Mouse (Mus musculus) cortical plate, adult 2 months (tissue): ENCODE data around the gene Pbx4. TPM values are rescaled to one million over a fixed set of nuclear protein-coding genes. Genes with fewer than 3 reads are reported as not detected.

Source experiments
- H3K27ac ChIP-seq: fragments of 200-500 bp; 2 replicates; pipeline ENCODE4 v1.5.1; 2012; ENCODE audit warnings: low read length, control low read depth, inconsistent platforms; ENCODE audit not compliant: insufficient read depth
- H3K4me1 ChIP-seq: fragments of 200-500 bp; 2 replicates; pipeline ENCODE4 v1.6.1; 2011; ENCODE audit warnings: low read length; ENCODE audit not compliant: control insufficient read depth, insufficient read depth
- H3K4me3 ChIP-seq: fragments of 200-500 bp; 2 replicates; pipeline ENCODE4 v1.5.1; 2011; ENCODE audit warnings: mild to moderate bottlenecking, low read length, control low read depth; ENCODE audit not compliant: insufficient read depth
- CTCF ChIP-seq: fragments of 200-500 bp; IDR thresholded peaks from 2 replicates; pipeline ENCODE4 v1.5.1; 2011; ENCODE audit warnings: mild to moderate bottlenecking, control low read depth, low read length; ENCODE audit not compliant: insufficient read depth; ENCODE audit errors: extremely low read depth
- POLR2A ChIP-seq: fragments of 200-500 bp; IDR thresholded peaks from 2 replicates; pipeline ENCODE4 v1.6.1; 2011; ENCODE audit warnings: mild to moderate bottlenecking, low read length, control low read depth; ENCODE audit not compliant: insufficient read depth; ENCODE audit errors: extremely low read depth
- polyA plus RNA-seq: library from polyadenylated mRNA; depleted of rRNA; stranded (reverse); fragments of >200 nt; gene quantifications from 2 replicates; pipeline ENCODE4 v1.2.3, GENCODE M21; 2012; rRNA removed

Gene Pbx4
- 32.0 and 35.4 TPM in 2 replicates for polyA plus RNA-seq

DNA sequence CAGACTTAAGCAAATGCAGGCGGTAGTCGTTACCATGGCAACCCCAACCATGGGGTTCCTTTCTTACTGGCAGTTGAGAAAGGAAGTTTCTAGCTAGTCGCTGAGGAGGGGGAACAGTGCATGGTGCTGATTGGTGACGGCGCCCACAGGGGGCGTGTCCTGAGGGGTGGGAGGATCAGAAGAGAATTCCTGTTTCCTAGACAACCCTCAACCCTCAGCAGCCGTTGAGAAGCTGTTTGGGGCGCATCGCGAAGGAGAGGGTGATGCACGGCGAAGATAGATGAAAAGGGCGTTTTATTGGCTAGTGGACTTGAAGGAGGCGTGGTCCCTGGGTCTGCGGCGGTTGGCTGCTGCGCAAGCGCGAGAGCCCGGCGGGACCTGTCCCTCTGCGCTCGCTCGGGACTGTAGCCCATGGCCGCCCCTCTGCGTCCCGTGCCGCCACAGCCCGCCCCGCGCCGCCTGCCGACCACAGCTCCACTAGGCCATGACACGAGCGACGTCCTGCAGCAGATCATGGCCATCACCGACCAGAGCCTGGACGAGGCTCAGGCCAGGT is at the start of gene Pbx4:
Gene Pbx4 (plus strand): TSS at position 194 of the 556 bp plus-strand sequence.
- TF ChIP-seq POLR2A (peak; percentile 33; the same call in 1 of the 2 replicates), CTCF (no peak)
- no peak within 1 kb of the TSS; the same call in 1 of the 2 replicates for H3K27ac ChIP-seq

DNA sequence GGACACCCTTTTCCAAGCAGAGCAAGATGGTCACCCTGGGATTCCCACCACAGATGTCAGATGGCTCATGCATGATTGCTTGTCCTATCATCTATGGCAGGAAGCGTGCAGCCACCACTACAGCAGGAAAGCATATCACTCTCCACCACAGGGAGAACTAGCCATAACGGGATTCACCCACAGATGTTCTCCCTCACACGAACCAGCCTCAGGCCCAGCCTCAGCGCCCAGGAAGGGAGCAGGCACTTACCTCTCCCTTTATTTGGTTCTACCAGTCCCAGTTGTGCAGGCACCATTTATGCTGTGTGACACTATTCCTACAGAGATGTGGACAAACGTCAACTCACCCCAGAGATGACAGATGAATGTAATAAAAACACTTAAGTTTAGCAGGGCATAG is 43.2 kb upstream of the Pbx4 start:
- no peak overlapping the region for H3K4me3 ChIP-seq
- TF ChIP-seq CTCF, result no peak
- no peak for TF ChIP-seq POLR2A
- no peak overlapping the region for H3K27ac ChIP-seq
- peaks cover 1% of the 10 kb centered on the region; the same call in 1 of the 2 replicates for H3K4me1 ChIP-seq

More for the DNA sequence above, at the start of gene Pbx4:
- Histone ChIP-seq H3K4me3 (peak within 1 kb of the TSS; percentile 80), H3K4me1 (peaks cover 3% of the 10 kb centered on the region; the same call in 1 of the 2 replicates)

DNA sequence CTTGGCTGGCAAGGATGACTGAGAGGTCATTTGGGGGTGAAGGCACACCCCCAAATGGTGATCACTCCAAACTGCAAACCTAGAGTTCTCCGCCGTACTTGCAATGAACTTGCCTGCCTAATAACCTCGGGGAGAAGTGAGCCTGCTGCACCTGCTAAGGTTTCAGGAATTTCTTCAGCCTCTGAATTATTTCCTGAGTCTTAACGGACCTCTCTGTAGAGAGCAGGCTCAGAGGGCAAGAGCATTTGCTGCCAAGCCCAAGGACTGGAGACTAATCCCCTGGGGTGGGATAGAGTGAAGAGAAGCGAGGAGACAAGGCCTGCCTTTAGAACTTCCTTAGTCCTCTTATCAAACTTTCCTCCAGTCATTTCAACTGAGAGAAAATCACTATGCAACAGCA is 42.6 kb upstream of the Pbx4 start:
- no peak overlapping the region for H3K4me3 ChIP-seq
- H3K27ac ChIP-seq, result no peak overlapping the region
- peaks cover 1% of the 10 kb centered on the region; the same call in 1 of the 2 replicates for H3K4me1 ChIP-seq
- TF ChIP-seq POLR2A (no peak), CTCF (no peak)

DNA sequence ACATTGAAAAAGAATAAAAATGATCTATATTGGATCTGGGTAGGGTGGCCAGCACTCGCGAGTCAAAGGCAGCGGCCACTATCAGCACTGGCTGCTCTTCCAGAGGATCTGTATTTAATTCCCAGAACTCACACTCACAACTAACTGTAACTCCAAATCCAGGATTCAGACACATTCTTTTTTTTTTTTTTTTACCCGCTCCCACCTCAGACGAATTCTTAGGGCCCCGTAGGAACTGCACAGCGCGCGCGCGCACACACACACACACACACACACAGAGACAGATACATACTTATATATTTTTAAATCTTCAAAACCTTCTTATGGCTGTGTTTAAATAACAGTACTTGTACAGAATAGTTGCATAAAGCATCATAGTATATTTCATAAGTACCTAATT is 41.9 kb upstream of the Pbx4 start:
- TF ChIP-seq CTCF (no peak), POLR2A (no peak)
- peak overlapping the region; percentile 96 for H3K4me3 ChIP-seq
- peaks cover 1% of the 10 kb centered on the region; the same call in 1 of the 2 replicates for H3K4me1 ChIP-seq
- no peak overlapping the region for H3K27ac ChIP-seq

DNA sequence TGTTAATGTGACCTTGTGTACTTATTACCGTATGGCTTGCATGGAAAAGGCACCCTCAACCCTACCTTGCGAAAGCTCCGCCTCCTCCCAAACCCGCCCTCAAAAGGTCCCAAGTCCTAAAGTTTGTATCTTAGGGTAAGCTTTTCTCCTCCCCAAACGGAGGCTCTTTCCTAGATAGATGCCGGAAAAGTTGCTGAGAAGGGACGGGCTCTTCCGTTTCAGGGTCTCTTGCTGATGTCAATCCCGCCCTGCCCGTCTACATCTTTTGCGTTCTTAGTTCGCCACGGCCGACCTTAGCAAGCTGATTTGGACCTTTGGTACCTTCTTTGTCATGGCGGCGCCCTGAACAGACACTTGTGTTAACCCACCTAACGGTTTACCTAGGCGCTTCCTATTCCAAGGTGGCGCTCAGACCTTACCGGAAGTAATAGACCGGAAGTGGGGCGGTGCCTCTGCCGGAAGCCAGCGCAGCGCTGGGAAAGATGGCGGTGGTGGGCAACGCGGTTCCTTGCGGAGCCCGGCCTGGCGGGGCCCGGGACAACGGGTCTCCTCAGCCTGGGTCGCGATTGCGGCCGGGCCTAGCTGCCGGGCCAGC is 41.4 kb upstream of the Pbx4 start, which contains the start of the genes Atp13a1 and Zfp866:
Gene Atp13a1 (plus strand): TSS at position 391 of the 595 bp plus-strand sequence.
Gene Zfp866 (minus strand): TSS at position 406 of the 595 bp plus-strand sequence.
- Histone ChIP-seq H3K4me1 (peaks cover 1% of the 10 kb centered on the region; the same call in 1 of the 2 replicates), H3K27ac (peak within 1 kb of the TSS; percentile 75), H3K4me3 (peak within 1 kb of the TSS; percentile 96)
- TF ChIP-seq POLR2A (peak; percentile 83), CTCF (no peak)

DNA sequence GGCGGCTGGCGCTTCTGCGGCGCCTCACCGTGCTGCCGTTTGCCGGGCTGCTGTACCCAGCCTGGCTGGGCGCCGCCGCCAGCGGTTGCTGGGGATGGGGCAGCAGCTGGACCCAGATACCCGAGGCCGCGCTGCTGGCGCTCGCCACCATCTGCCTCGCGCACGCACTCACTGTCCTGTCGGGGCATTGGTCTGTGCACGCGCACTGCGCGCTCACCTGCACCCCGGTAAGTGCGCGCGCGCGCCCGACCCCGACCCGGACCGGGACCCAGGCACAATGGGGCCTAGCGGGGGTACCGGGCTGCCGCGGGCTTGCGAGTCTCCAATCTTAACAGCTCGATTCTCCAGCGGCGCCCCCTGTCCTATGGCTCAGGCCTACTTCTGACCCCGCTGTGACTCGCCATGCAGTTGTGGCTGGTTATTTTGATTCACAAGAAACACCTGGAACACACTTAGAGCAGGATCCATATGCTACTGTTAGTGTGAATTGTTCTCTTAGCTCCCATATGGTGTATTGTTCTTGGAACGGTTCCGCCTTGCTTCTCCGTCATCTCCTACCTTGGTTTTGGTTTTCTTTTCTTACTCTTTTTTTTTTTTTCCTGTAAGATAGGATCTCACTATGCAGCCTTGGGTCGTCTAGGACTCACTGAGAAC is 40.7 kb upstream of the Pbx4 start:
- peak overlapping the region; percentile 96 for H3K4me3 ChIP-seq
- peaks cover 1% of the 10 kb centered on the region; the same call in 1 of the 2 replicates for H3K4me1 ChIP-seq
- TF ChIP-seq POLR2A (no peak), CTCF (no peak)
- peak overlapping the region; percentile 75; the same call in 1 of the 2 replicates for H3K27ac ChIP-seq

DNA sequence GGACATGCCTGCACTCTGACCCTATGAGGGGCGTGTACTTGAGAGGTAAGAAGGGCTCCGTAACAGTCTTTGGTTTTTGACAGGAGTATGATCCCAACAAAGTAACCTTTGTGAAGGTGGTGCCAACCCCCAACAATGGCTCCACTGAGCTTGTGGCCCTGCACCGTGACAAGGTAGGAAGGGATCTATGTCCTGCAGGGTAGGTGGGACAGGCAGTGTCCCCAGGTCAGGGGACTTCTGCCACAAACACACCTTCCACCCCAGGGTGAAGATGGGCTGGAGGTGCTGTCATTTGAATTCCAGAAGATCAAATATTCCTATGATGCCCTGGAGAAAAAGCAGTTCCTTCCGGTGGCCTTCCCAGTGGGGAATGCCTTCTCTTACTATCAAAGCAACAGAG is 38.6 kb upstream of the Pbx4 start:
- no peak overlapping the region for H3K4me3 ChIP-seq
- peaks cover 1% of the 10 kb centered on the region; the same call in 1 of the 2 replicates for H3K4me1 ChIP-seq
- no peak overlapping the region for H3K27ac ChIP-seq
- no peak for TF ChIP-seq CTCF
- no peak for TF ChIP-seq POLR2A

DNA sequence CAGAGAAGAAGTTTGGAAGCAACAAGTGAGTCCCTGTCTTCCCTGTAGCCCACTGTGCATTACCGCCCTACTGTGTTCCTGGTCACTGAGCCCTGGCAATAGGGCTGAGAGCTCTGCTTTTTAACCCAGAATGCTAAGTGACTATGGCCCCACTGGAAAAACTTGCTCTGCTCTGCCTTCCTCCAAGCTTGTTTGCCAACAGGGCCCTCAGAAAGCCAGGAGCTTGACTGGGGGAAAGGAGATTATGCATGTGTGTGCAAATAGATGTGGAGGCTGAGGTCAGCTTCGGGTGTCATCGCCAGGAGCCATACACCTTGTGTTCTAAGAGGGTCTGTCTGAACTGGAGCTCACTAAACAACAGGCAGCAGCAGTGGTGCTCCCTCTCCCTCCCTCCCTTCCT is 38.2 kb upstream of the Pbx4 start:
- no peak for TF ChIP-seq POLR2A
- Histone ChIP-seq H3K27ac (no peak overlapping the region), H3K4me3 (no peak overlapping the region), H3K4me1 (peaks cover 1% of the 10 kb centered on the region; the same call in 1 of the 2 replicates)

DNA sequence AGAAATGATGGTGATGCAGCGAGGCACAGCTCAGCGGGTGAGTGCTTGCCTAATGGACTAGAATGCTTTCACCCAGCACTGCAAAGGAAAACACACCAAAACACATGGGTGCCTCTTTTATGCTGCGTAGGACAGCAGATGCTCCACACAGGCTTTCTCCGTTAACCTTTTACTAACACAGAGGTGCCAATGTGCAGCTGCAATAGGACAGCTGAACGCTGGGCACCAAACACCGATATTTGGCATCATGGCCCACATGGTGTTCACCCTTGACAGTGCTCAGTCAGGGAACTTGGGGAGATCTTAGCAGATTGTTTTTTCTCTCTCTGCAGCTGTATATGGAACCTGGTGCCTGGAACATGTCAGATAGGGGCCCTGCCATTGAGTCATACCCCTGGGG is 37.4 kb upstream of the Pbx4 start:
- TF ChIP-seq POLR2A, result no peak
- no peak for TF ChIP-seq CTCF
- Histone ChIP-seq H3K27ac (no peak overlapping the region), H3K4me3 (no peak overlapping the region), H3K4me1 (peaks cover 1% of the 10 kb centered on the region; the same call in 1 of the 2 replicates)
